Mouse (Mus musculus) v-Abl transformed pro-B cells (cell line): ENCODE data around the gene Dusp3.

Experiments
- in situ Hi-C, 2 experiments: fragments of 400-800 bp; cut with MboI; formaldehyde crosslinking; loops; one replicate each; pipeline ENCODE4 v1.15.1; 2025; ENCODE audit not compliant: unreplicated experiment in 2 of 2

The Dusp3 gene

GRCm38 (mm10) chr11:101950021-101950420 lies 36.8 kb downstream of the Dusp3 start:
- in situ Hi-C loops: no loop called here

GRCm38 (mm10) chr11:101946525-101946924 lies 40.3 kb downstream of the Dusp3 start:
- in situ Hi-C loops: no loop called here

DNA sequence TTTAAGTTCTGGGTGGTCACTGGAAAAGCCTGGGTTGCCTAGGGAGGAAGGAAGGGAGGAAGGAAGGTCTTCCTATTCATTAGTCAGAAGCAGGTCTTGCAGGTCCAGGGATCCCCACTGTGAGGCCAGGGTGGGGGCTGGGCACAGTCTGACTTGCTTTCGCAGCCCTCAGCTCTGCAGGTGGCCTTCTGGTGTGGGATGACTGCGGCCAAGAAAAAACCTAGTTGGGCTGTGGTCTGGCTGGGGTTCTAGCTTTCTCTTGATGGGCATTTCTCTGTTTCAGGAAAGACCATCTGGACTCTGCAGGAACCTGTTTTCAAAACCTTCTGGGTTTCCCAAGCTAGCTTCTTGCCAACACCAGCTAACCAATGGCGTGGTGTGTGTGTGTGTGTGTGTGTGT lies 43.8 kb downstream of the Dusp3 start:
- in situ Hi-C loops: no loop called here

DNA sequence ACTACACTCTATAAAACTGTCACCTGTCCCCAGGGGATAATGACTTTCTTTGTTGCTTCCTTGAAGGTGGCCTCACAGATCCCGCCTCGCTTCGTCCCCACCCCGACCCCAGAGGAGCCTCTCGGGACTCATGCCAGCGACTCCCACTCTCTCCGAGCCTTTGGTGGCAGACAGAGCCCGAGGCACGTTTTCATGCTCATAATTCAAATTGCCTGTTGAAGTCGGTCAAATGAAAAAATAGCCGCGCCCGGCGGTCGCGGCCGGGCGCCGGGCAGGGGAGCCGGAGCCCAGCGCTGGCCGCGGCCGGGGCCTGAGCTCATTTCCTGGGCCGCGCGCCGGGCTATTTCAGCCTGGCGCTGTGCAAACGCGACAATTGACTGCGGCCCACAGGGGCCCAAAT lies 49.7 kb downstream of the Dusp3 start:
- in situ Hi-C loops: no loop called here

DNA sequence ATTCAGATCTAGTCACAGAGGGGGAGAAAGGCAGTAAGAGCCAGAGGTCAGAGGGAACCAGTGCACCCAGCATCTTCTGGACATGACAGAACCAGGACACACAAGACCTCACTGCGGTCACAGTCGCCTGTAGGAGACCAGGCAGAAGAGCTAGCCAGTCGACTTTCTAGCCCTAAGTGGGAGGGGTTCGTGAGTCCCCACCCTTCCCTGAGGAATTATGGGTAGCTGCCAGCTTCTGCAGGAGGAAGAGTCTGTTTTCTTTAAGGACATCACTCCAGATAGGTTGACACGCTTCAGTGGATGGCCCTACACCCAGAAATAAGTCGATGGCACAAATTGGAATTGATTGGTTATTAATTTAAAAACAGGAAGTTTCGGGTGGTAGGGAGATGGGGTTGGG lies 50.4 kb downstream of the Dusp3 start:
- in situ Hi-C loops: no loop called here

- in situ Hi-C loops: no loop called here
Observed at GRCm38 (mm10) chr11:101935743-101936142, 51.1 kb downstream of the Dusp3 start.

DNA sequence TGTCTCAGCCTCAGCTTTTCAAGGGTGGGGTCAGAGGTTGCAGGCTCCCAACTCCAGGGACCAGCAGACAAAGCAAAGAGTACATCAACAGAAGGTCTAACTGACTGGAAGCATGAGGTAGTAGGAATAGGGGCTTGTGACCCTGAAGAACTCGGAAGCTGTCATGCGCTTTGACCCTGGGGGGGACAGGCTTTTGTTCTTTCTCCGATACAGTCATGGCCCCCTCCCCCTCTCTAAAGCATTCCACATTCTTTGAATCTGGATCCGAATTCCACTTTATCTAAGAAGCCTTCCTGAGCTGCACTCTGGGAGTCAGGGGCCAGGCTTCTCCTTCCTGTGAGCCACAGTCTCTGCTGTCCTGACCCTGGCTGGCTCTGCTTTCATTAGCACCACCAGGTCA lies 54.8 kb downstream of the Dusp3 start:
- in situ Hi-C loops: no loop called here

DNA sequence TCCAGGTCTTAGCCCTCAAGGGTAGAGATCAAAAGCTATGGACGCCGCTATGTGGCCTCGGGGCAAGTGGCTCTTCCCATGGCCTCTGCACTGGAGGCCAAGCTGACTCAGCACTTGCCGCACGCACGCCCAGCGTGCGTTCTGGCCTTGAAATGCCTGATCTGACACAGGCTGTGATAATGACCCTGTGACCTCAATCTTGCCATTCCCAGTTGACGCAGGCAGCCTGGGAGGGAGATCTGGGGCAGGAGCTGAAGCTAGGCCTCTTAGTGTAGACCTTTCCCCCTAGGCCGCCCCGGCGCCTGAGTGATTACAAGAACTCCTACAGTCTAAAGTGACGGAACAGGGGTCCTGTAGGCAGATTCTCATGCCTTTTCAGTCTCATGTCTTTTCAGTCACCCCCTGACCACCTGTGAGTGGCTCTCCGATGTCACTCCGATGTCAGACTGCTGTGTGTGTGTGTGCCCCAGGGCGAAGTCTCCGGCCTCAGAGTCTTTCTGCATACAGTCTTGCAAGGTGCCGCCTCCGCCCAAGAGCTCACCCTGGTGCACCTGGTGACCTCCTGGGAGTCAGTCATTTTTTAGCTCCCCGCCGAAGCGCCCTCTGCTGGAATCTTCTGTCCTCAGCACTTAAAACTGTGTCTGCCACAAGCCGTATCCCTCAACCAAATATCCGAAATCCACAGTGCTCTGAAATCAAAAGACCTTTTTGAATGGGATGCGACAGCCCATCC lies 58.6 kb downstream of the Dusp3 start:
- in situ Hi-C loops: no loop called here

DNA sequence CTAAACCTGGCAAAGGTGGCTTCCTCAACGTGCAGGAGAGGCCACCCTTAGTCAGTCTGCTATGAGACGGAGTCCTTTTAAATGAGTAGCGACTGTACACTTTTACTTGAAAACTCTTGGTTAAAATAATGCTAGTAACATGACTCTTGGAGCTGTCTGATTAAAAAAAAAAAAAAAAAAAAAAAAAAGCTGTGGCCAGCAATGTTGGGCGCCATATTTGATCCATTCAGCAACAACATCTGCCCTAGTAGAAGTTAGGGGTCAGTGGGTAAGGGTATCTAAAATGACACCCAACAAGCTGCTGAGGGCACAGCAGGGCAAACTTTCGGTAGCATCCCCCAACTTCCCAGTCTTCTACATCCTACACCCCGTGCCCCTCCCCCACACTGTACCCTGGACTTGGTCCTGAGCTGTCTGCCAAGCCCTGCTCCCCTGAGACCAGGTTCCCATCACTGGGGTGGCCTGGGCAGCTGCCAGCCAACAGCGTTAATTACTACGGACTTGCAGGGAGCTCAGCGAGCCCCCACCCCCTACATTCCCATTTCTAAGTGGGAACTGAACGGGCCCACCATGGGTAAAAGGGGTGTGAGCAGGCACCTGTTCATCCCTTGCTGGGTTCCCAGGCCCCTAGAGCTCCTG lies 59.7 kb downstream of the Dusp3 start:
- in situ Hi-C loops: no loop called here

- in situ Hi-C loops: no loop called here
Observed at GRCm38 (mm10) chr11:101925636-101926035, 61.2 kb downstream of the Dusp3 start.

- in situ Hi-C loops: loop anchor here (5.0 kb wide), 1 partner anchor 43 kb away; the partner anchor contains the start of gene Sost (in 2 of the 2)
Observed at GRCm38 (mm10) chr11:101924441-101924976, 62.3 kb downstream of the Dusp3 start.

- in situ Hi-C loops: loop anchor here (5.0 kb wide), 1 partner anchor 43 kb away; the partner anchor contains the start of gene Sost (in 2 of the 2)
Observed at GRCm38 (mm10) chr11:101923988-101924387, 62.8 kb downstream of the Dusp3 start.

DNA sequence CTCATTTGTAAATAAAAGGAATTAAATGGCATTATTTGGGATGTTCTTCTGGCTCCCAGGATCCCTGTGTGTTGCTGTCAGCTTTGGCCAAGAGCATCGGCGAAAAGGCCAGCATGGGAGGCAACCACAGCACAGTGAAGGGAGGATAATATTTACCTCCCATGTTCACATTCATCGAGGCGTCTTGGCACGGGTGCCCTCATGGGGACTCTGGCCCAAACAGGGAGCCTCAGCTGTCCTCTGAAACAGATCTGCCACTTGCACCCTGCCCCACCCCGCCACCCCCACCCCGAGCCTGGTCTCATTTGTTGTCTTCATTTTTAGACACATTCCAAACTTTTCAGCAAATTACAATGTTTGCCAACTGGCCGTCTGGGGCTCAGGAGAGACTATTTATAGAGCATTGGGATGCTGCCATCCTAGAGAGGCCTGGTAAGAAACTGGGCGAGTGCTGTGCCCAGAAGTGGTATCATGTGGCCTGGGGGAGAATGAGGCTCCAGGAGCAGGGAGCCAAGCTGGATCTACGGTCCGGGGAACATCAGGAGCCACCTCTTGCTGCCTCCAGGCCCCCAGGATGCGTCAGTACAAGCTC lies 65.4 kb downstream of the Dusp3 start:
- in situ Hi-C loops: loop anchor here (5.0 kb wide), 1 partner anchor 46 kb away; the partner anchor contains the start of gene Sost (in 2 of the 2)
